Mouse (Mus musculus) Patski (cell line): ENCODE measurements around the gene Smarca4. TPM values are rescaled to one million over a fixed set of nuclear protein-coding genes. Genes with fewer than 3 reads are reported as not detected.

Experiments used
- ATAC-seq: fragments of 100-300 bp; one replicate; pipeline ENCODE4 v1.8.0; 2021
- CTCF ChIA-PET: fragments of 350-600 bp; sonication (Branson Sonifier 250); formaldehyde crosslinking; loops from one replicate; lab custom pipeline; 2022; ENCODE audit warnings: inconsistent platforms; lab: Charles Lee
- POLR2A ChIA-PET: fragments of 350-600 bp; sonication (Branson Sonifier 250); formaldehyde crosslinking; loops from one replicate; lab custom pipeline; 2022; ENCODE audit warnings: antibody characterized with exemption, inconsistent platforms; lab: Charles Lee
- DNase-seq: peaks from one replicate; pipeline ENCODE4 v3.0.0-alpha.2; 2011; ENCODE audit warnings: low read depth, low spot score
- H3K27me3 ChIP-seq: fragments of 371-371 bp; one replicate; pipeline ENCODE4 v1.5.1; 2021
- CTCF ChIP-seq: fragments of 100-300 bp; IDR thresholded peaks from one replicate; pipeline ENCODE4 v1.5.1; 2021
- in situ Hi-C: fragments of 300-500 bp; cut with MboI; formaldehyde crosslinking; loops from 3 replicates; pipeline ENCODE4 v1.11.1; 2018; ENCODE audit warnings: low pct_unique_long_range_greater_than_20kb, mixed read lengths
- polyA plus RNA-seq: library from polyadenylated mRNA; unstranded; gene quantifications from one replicate; pipeline ENCODE4 v1.2.3, GENCODE M21; 2021

Gene Smarca4
- polyA plus RNA-seq, 1 experiment from 2014 or later, result 89.3 TPM

- ChIA-PET CTCF (interaction anchor here (0.6 kb wide), 1 partner anchor 88 kb away, joined by 3 read pairs; no protein-coding TSS in a partner anchor), POLR2A (interaction anchor here (0.6 kb wide), 1 partner anchor 55 kb away, joined by 3 read pairs; no protein-coding TSS in a partner anchor)
- no peaks in the 10 kb centered on the region for H3K27me3 ChIP-seq
- no peak for ATAC-seq
- DNase-seq, result no peak
- in situ Hi-C loops, result no loop called here
- TF ChIP-seq CTCF, result no peak
Observed at GRCm38 (mm10) chr9:21726218-21726975, 110.4 kb downstream of the Smarca4 start.

DNA sequence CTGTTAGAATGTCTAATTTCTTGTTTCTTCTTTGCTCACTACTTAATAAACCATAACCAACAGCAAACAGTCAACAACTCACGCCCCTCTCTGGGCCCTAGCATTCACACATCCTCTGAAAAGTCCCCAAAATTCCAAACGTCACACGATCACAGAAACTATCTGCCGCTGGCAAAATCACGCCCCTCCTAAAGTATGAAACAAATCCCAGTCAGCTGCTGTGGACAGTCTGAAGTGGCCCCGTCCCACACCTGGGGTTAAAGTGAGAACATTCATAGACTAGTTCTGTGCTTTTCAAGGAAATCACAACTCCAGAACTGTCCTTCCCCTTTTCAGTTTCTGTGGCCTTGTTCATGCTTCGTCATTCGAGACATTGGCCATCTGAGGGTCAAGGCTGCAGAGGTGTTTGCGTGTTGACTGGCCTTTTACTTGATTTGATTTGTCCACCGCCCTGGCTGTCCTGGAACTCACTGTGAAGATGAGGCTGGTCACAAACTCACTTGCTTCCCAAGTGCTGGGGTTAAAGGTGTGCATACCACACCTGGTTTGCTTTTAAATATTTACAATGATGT lies 112.4 kb downstream of the Smarca4 start:
- POLR2A ChIA-PET, result no interaction called here
- H3K27me3 ChIP-seq, result no peaks in the 10 kb centered on the region
- no peak for TF ChIP-seq CTCF
- no peak for DNase-seq
- no peak for ATAC-seq
- in situ Hi-C loops, result no loop called here
- CTCF ChIA-PET, result no interaction called here

DNA sequence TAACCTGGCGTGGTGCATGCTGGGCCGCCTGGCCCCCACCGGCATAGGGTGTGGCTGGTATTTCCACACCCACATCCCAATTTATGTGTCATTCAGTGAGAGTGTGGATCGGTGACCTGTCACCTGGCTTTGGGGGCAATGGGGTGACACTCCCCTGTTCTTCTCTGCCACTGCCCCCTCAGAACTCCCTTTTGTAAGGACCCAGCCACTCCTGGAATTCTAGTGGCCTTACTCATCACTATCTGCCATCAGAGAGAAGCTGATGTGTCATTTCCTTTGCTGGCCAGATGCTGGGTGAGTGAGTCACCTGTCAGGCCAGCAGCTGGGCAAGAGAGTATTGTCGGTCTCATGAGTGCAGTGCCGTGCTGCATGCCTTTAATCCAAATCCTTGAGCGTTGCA lies 113.3 kb downstream of the Smarca4 start:
- DNase-seq (no peak), ATAC-seq (peak; percentile 92)
- H3K27me3 ChIP-seq, result no peaks in the 10 kb centered on the region
- no peak for TF ChIP-seq CTCF
- CTCF ChIA-PET, result no interaction called here
- POLR2A ChIA-PET, result no interaction called here
- in situ Hi-C loops, result no loop called here

DNA sequence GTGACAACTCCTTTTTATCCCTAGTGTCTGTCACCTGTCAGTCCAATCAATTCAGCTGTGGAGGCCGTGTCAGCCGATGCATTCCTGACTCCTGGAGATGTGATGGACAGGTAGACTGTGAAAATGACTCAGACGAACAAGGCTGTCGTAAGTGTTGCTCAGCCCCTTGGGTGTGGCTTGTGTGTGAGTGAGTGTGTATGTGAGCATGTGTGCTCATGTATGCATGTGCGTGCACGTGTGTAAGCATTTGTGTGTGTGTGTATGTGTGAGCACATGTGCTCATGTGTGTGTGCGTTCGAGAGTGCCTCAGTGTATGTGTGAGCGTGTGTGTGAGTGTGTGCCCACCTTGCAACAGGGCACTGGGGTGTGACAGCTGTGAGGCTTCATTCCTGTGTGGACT lies 116.3 kb downstream of the Smarca4 start:
- no peaks in the 10 kb centered on the region for H3K27me3 ChIP-seq
- ChIA-PET POLR2A (no interaction called here), CTCF (no interaction called here)
- DNase-seq (no peak), ATAC-seq (no peak)
- in situ Hi-C loops, result no loop called here
- no peak for TF ChIP-seq CTCF

GRCm38 (mm10) chr9:21733446-21733845 lies 117.5 kb downstream of the Smarca4 start:
- no peaks in the 10 kb centered on the region for H3K27me3 ChIP-seq
- POLR2A ChIA-PET, result no interaction called here
- in situ Hi-C loops, result no loop called here
- DNase-seq (no peak), ATAC-seq (no peak)
- no peak for TF ChIP-seq CTCF
- CTCF ChIA-PET, result no interaction called here

- ChIA-PET CTCF (no interaction called here), POLR2A (interaction anchor here (0.5 kb wide), 1 partner anchor 10 kb away, joined by 3 read pairs; the partner anchor contains the start of gene Ldlr)
- no peak for TF ChIP-seq CTCF
- no peaks in the 10 kb centered on the region for H3K27me3 ChIP-seq
- DNase-seq, result no peak
- in situ Hi-C loops, result no loop called here
- no peak for ATAC-seq
Observed at GRCm38 (mm10) chr9:21733989-21734388, 118.0 kb downstream of the Smarca4 start.

- ChIA-PET CTCF (interaction anchor here (1.3 kb wide), 1 partner anchor 12 kb away, joined by 4 read pairs; no protein-coding TSS in a partner anchor), POLR2A (interaction anchor here (0.6 kb wide), 1 partner anchor 13 kb away, joined by 5 read pairs; no protein-coding TSS in a partner anchor)
- no peaks in the 10 kb centered on the region for H3K27me3 ChIP-seq
- DNase-seq (no peak), ATAC-seq (no peak)
- TF ChIP-seq CTCF, result no peak
- in situ Hi-C loops, result no loop called here
Observed at GRCm38 (mm10) chr9:21735126-21735525, 119.2 kb downstream of the Smarca4 start.

- ATAC-seq, result peak; percentile 37
- ChIA-PET CTCF (interaction anchor here (1.3 to 1.7 kb wide), 2 partner anchors 11 to 52 kb away, joined by 4 to 5 read pairs; no protein-coding TSS in a partner anchor), POLR2A (no interaction called here)
- H3K27me3 ChIP-seq, result no peaks in the 10 kb centered on the region
- in situ Hi-C loops, result no loop called here
- TF ChIP-seq CTCF, result no peak
- no peak for DNase-seq
Observed at GRCm38 (mm10) chr9:21736580-21736979, 120.6 kb downstream of the Smarca4 start.

DNA sequence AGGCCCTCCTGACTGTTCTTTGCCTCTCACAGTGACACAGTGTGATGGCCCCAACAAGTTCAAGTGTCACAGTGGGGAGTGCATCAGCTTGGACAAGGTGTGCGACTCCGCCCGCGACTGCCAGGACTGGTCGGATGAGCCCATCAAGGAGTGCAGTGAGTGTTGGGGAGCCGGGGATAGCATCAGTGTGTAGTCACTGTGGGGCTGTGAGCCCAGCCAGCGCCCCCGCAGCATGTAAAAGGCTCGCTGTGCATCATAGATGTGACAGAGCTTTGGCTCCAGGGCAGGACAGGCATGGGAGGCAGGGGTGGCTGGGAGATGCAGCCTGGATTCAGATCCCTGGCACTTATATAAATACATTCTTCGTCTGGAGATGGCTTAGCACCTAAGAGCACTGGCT lies 121.2 kb downstream of the Smarca4 start:
- TF ChIP-seq CTCF, result no peak
- no peak for DNase-seq
- H3K27me3 ChIP-seq, result no peaks in the 10 kb centered on the region
- ChIA-PET POLR2A (interaction anchor here (0.6 kb wide), 1 partner anchor 46 kb away, joined by 3 read pairs; no protein-coding TSS in a partner anchor), CTCF (interaction anchor here (1.7 kb wide), 1 partner anchor 53 kb away, joined by 5 read pairs; no protein-coding TSS in a partner anchor)
- in situ Hi-C loops, result no loop called here
- ATAC-seq, result no peak

- CTCF ChIA-PET, result no interaction called here
- ATAC-seq (no peak), DNase-seq (no peak)
- TF ChIP-seq CTCF, result no peak
- H3K27me3 ChIP-seq, result no peaks in the 10 kb centered on the region
- POLR2A ChIA-PET, result interaction anchor here (1.4 kb wide), 1 partner anchor 10 kb away, joined by 3 read pairs; no protein-coding TSS in a partner anchor
- in situ Hi-C loops, result no loop called here
Observed at GRCm38 (mm10) chr9:21738776-21739175, 122.8 kb downstream of the Smarca4 start.

- ChIA-PET CTCF (interaction anchor here (1.1 to 1.5 kb wide), 2 partner anchors 12 to 20 kb away, joined by 3 read pairs; no protein-coding TSS in a partner anchor), POLR2A (no interaction called here)
- DNase-seq, result no peak
- no peak for ATAC-seq
- H3K27me3 ChIP-seq, result no peaks in the 10 kb centered on the region
- in situ Hi-C loops, result no loop called here
- no peak for TF ChIP-seq CTCF
Observed at GRCm38 (mm10) chr9:21740427-21740826, 124.5 kb downstream of the Smarca4 start.
